Mouse (Mus musculus): Measurements from ENCODE around the gene Mboat7.

The Mboat7 gene

GRCm38 (mm10) chr7:3643412-3643811, 49.9 kb downstream of the Mboat7 start:
- no peak for DNase-seq

- no peak for DNase-seq
These were observed 62.9 kb downstream of the Mboat7 start for GRCm38 (mm10) chr7:3630478-3630815.

DNA sequence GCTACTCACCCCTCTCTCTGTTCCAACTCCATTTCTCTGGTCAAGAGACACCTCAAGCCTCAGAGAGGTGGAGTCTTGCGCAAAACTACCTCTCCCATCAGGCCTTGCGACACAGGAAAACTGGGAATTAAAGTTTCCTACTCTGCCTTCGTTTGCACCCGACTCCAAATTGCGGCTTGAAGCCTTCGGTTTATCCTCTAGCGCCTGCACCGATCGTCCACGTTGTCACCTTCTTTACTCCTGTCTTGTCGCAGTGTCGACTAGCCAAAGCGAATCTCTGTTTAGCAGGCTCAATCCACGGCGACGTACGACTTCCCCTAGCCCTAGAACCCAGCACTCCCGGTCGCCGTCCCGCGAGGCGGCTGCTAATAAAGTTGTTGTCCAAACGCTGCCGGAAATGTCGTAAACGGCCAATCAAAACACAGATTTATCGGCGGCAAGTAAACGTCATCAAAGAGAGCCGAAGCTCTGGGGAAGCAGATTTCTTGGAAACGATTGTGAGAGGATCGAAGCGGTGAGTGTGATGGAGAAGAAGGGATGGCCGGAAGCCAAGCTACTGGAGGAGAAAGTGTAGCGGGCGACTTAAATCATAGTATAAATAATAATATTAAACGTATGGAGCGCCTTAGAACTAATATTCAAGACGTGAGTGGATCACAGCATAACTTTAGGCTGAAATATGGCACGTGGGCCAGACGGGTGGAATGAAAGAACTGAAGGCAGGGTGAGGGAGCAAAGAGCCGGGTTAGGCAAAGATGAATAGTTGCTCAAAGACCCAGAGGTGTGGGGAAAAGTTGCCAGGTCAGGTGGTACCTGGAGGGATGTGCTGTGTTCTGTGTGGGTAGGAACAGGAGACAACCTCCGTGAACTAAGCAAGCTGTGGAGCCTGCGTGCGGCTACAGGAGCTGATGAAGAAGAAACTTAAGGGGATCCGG, 63.5 kb downstream of the Mboat7 start, which contains the start of the genes Tfpt and Prpf31:
Tfpt (minus strand) TSS at position 387 of the 935 bp plus-strand sequence.
Prpf31 (plus strand) TSS at position 443 of the 935 bp plus-strand sequence.
- DNase-seq, result peak; percentile 94

- DNase-seq, result no peak
These were observed 64.3 kb downstream of the Mboat7 start for GRCm38 (mm10) chr7:3629030-3629429.
